Mouse (Mus musculus) embryo, embryonic 10 days (tissue): ENCODE data around the gene Slxl1.
"Not testable (repeated sequence)": the region's sequence is repeated elsewhere in the genome, so short reads cannot be mapped to it uniquely, and the experiment has no call there.

ENCODE experiments used
- DNase-seq: peaks from one replicate; pipeline ENCODE4 v3.0.0-alpha.2; 2015; ENCODE audit warnings: low spot score

Slxl1 gene

DNA sequence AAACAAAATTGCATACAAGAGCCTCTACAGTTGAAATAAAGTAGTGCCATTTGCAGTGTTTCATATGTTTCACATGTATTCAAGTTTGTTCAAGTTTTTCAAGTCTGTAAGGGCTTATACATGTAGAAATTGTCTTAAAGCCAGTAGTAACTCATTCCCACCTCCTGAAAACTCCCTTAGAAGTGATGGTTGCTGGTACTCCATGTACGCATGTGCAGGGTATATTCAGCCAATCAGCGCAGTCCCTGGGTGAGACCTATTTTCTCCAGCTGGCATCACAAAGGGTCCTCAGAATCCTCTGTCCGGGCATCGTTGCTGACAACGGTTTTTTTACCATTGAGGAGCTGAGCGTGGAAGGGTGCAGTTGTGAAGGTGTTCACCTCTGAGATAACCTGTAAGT, at the start of gene Slxl1:
Slxl1 (plus strand) TSS at position 301 of the 400 bp plus-strand sequence.
- not testable (repeated sequence) for DNase-seq
